Mouse (Mus musculus) intestine, embryonic 15.5 days (tissue): ENCODE results near the gene Tsga10ip. TPM values are rescaled to one million over a fixed set of nuclear protein-coding genes. Genes with fewer than 3 reads are reported as not detected.
"Not testable (repeated sequence)": the region's sequence is repeated elsewhere in the genome, so short reads cannot be mapped to it uniquely, and the experiment has no call there.

ENCODE experiments used
- ATAC-seq: fragments of 200-750 bp; cut with Nextera tagmentation; 2 replicates; pipeline ENCODE4 v1.8.0; 2017; ENCODE audit warnings: moderate TSS enrichment, moderate library complexity
- H3K27ac ChIP-seq: fragments of 300-500 bp; sonication (generic); 2 replicates; pipeline ENCODE4 v1.5.1; 2015; ENCODE audit warnings: mild to moderate bottlenecking, inconsistent platforms
- H3K27me3 ChIP-seq: fragments of 300-500 bp; sonication (generic); replicated peaks from 2 replicates; pipeline ENCODE4 v1.6.1; 2015; ENCODE audit warnings: inconsistent platforms
- H3K36me3 ChIP-seq: fragments of 300-500 bp; sonication (generic); 2 replicates; pipeline ENCODE4 v1.6.1; 2015; ENCODE audit warnings: inconsistent platforms
- H3K4me1 ChIP-seq: fragments of 300-500 bp; sonication (generic); replicated peaks from 2 replicates; pipeline ENCODE4 v1.6.1; 2015; ENCODE audit warnings: inconsistent platforms
- H3K4me2 ChIP-seq: fragments of 300-500 bp; sonication (generic); replicated peaks from 2 replicates; pipeline ENCODE4 v1.6.1; 2015; ENCODE audit warnings: mild to moderate bottlenecking, inconsistent platforms
- H3K4me3 ChIP-seq: fragments of 300-500 bp; sonication (generic); replicated peaks from 2 replicates; pipeline ENCODE4 v1.5.1; 2015; ENCODE audit warnings: inconsistent platforms
- H3K9ac ChIP-seq: fragments of 300-500 bp; sonication (generic); 2 replicates; pipeline ENCODE4 v1.6.1; 2015; ENCODE audit warnings: inconsistent platforms
- H3K9me3 ChIP-seq: fragments of 300-500 bp; sonication (generic); 2 replicates; pipeline ENCODE4 v1.6.1; 2016; ENCODE audit warnings: inconsistent platforms
- WGBS: fragments of 180-500 bp; shearing (Covaris S2); methylation state at CpG from one replicate; pipeline ENCODE4 v1.1.7; 2015; 5-methylcytosine and 5-hydroxymethylcytosine counted together
- polyA plus RNA-seq: library from polyadenylated mRNA; unstranded; fragments of >200 nt; fragmentation: Nextera tagmentation; extraction: Ambion mirVana; gene quantifications from 2 replicates; pipeline ENCODE4 v1.2.1, GENCODE M21; 2015

Gene Tsga10ip
- polyA plus RNA-seq, 1 experiment from 2014 or later, result 4.3 TPM

GRCm38 (mm10) chr19:5421784-5422183, 19.5 kb upstream of the Tsga10ip start:
- 87% methylated on average over 5 of the region's 5 CpGs for WGBS
- peaks cover 12% of the 10 kb centered on the region for H3K36me3 ChIP-seq
- no peak for ATAC-seq

GRCm38 (mm10) chr19:5420579-5420978, 18.3 kb upstream of the Tsga10ip start:
- no peak for ATAC-seq
- Histone ChIP-seq H3K27me3 (no peaks in the 10 kb centered on the region), H3K9ac (no peak overlapping the region), H3K4me1 (peaks cover 9% of the 10 kb centered on the region), H3K9me3 (no peaks in the 10 kb centered on the region), H3K27ac (no peak overlapping the region), H3K4me3 (no peak overlapping the region), H3K4me2 (no peak overlapping the region), H3K36me3 (peaks cover 8% of the 10 kb centered on the region; the same call in 1 of the 2 replicates)
- 88% methylated on average over 6 of the region's 6 CpGs for WGBS

More at GRCm38 (mm10) chr19:5421784-5422183, 19.5 kb upstream of the Tsga10ip start:
- Histone ChIP-seq H3K9ac (no peak overlapping the region), H3K4me3 (no peak overlapping the region), H3K27ac (no peak overlapping the region), H3K27me3 (no peaks in the 10 kb centered on the region), H3K4me2 (no peak overlapping the region), H3K9me3 (no peaks in the 10 kb centered on the region), H3K4me1 (peaks cover 20% of the 10 kb centered on the region)

GRCm38 (mm10) chr19:5419630-5420029, 17.3 kb upstream of the Tsga10ip start:
- H3K36me3 ChIP-seq, result peaks cover 8% of the 10 kb centered on the region; the same call in 1 of the 2 replicates
- no peaks in the 10 kb centered on the region for H3K9me3 ChIP-seq
- H3K27ac ChIP-seq, result no peak overlapping the region
- no peak overlapping the region for H3K4me2 ChIP-seq
- H3K4me3 ChIP-seq, result no peak overlapping the region
- peaks cover 9% of the 10 kb centered on the region for H3K4me1 ChIP-seq
- ATAC-seq, result no peak
- no peak overlapping the region for H3K9ac ChIP-seq
- H3K27me3 ChIP-seq, result no peaks in the 10 kb centered on the region
- WGBS, result 90% methylated on average over 9 of the region's 9 CpGs

GRCm38 (mm10) chr19:5418750-5419466, 16.6 kb upstream of the Tsga10ip start:
- Histone ChIP-seq H3K36me3 (peaks cover 8% of the 10 kb centered on the region; the same call in 1 of the 2 replicates), H3K4me1 (peaks cover 7% of the 10 kb centered on the region), H3K4me3 (no peak overlapping the region), H3K9ac (no peak overlapping the region), H3K4me2 (no peak overlapping the region), H3K9me3 (no peaks in the 10 kb centered on the region), H3K27ac (no peak overlapping the region), H3K27me3 (no peaks in the 10 kb centered on the region)
- WGBS, result 94% methylated on average over 8 of the region's 8 CpGs
- no peak for ATAC-seq

GRCm38 (mm10) chr19:5414534-5414957, 12.2 kb upstream of the Tsga10ip start:
- Histone ChIP-seq H3K4me3 (no peak overlapping the region), H3K27me3 (no peaks in the 10 kb centered on the region), H3K9me3 (no peaks in the 10 kb centered on the region), H3K9ac (no peak overlapping the region), H3K27ac (no peak overlapping the region), H3K4me2 (no peak overlapping the region), H3K4me1 (no peaks in the 10 kb centered on the region), H3K36me3 (no peaks in the 10 kb centered on the region)
- no peak for ATAC-seq
- WGBS, result 68% methylated on average over 2 of the region's 2 CpGs

GRCm38 (mm10) chr19:5413840-5414239, 11.5 kb upstream of the Tsga10ip start:
- H3K9ac ChIP-seq, result no peak overlapping the region
- H3K27ac ChIP-seq, result no peak overlapping the region
- no peak for ATAC-seq
- H3K4me2 ChIP-seq, result no peak overlapping the region
- H3K4me3 ChIP-seq, result no peak overlapping the region
- 63% methylated on average over 4 of the region's 4 CpGs for WGBS
- no peaks in the 10 kb centered on the region for H3K4me1 ChIP-seq
- H3K27me3 ChIP-seq, result no peaks in the 10 kb centered on the region
- H3K36me3 ChIP-seq, result no peaks in the 10 kb centered on the region
- no peaks in the 10 kb centered on the region for H3K9me3 ChIP-seq

- no peak for ATAC-seq
- WGBS, result 67% methylated on average over 5 of the region's 5 CpGs
- no peaks in the 10 kb centered on the region for H3K36me3 ChIP-seq
- H3K4me3 ChIP-seq, result no peak overlapping the region
- H3K4me2 ChIP-seq, result no peak overlapping the region
- no peaks in the 10 kb centered on the region for H3K27me3 ChIP-seq
- H3K9ac ChIP-seq, result no peak overlapping the region
- H3K27ac ChIP-seq, result no peak overlapping the region
- no peaks in the 10 kb centered on the region for H3K9me3 ChIP-seq
- H3K4me1 ChIP-seq, result 0 out of 2 replicates have a peak, but pooled peaks cover 3% of the 10 kb centered on the region
Measured at GRCm38 (mm10) chr19:5411961-5412360, 9.6 kb upstream of the Tsga10ip start.

GRCm38 (mm10) chr19:5410641-5411040, 8.3 kb upstream of the Tsga10ip start:
- no peak overlapping the region for H3K9ac ChIP-seq
- H3K27me3 ChIP-seq, result no peaks in the 10 kb centered on the region
- no peaks in the 10 kb centered on the region for H3K36me3 ChIP-seq
- H3K4me3 ChIP-seq, result no peak overlapping the region
- 0 out of 2 replicates have a peak, but pooled peaks cover 7% of the 10 kb centered on the region for H3K4me1 ChIP-seq
- no peak overlapping the region for H3K27ac ChIP-seq
- ATAC-seq, result no peak
- H3K9me3 ChIP-seq, result no peaks in the 10 kb centered on the region
- WGBS, result 79% methylated on average over 5 of the region's 5 CpGs
- H3K4me2 ChIP-seq, result no peak overlapping the region

- WGBS, result 76% methylated on average over 5 of the region's 5 CpGs
Measured at GRCm38 (mm10) chr19:5409068-5409467, 6.7 kb upstream of the Tsga10ip start.

GRCm38 (mm10) chr19:5408057-5409001, 6.0 kb upstream of the Tsga10ip start:
- Histone ChIP-seq H3K9ac (no peak overlapping the region), H3K27ac (no peak overlapping the region), H3K27me3 (no peaks in the 10 kb centered on the region), H3K36me3 (no peaks in the 10 kb centered on the region), H3K4me1 (0 out of 2 replicates have a peak, but pooled peaks cover 7% of the 10 kb centered on the region), H3K4me2 (peak overlapping the region; percentile 58; the same call in 1 of the 2 replicates), H3K4me3 (no peak overlapping the region), H3K9me3 (no peaks in the 10 kb centered on the region)
- ATAC-seq, result no peak
- 86% methylated on average over 13 of the region's 13 CpGs for WGBS

More at GRCm38 (mm10) chr19:5409068-5409467, 6.7 kb upstream of the Tsga10ip start:
- H3K36me3 ChIP-seq, result no peaks in the 10 kb centered on the region
- ATAC-seq, result no peak
- H3K27me3 ChIP-seq, result no peaks in the 10 kb centered on the region
- H3K9ac ChIP-seq, result no peak overlapping the region
- no peak overlapping the region for H3K27ac ChIP-seq
- no peak overlapping the region for H3K4me3 ChIP-seq
- no peaks in the 10 kb centered on the region for H3K9me3 ChIP-seq
- no peak overlapping the region for H3K4me2 ChIP-seq
- H3K4me1 ChIP-seq, result 0 out of 2 replicates have a peak, but pooled peaks cover 7% of the 10 kb centered on the region

GRCm38 (mm10) chr19:5407133-5407532, 4.8 kb upstream of the Tsga10ip start:
- peak overlapping the region; percentile 65 for H3K9ac ChIP-seq
- no peaks in the 10 kb centered on the region for H3K27me3 ChIP-seq
- ATAC-seq, result peak; percentile 66
- 0 out of 2 replicates have a peak, but pooled peaks cover 7% of the 10 kb centered on the region for H3K4me1 ChIP-seq
- H3K36me3 ChIP-seq, result no peaks in the 10 kb centered on the region
- peak overlapping the region; percentile 58 for H3K4me2 ChIP-seq
- H3K9me3 ChIP-seq, result no peaks in the 10 kb centered on the region
- peak overlapping the region; percentile 91 for H3K27ac ChIP-seq
- 11% methylated on average over 7 of the region's 7 CpGs for WGBS
- peak overlapping the region; percentile 52 for H3K4me3 ChIP-seq

GRCm38 (mm10) chr19:5406531-5407126, 4.3 kb upstream of the Tsga10ip start:
- peak; percentile 82 for ATAC-seq
- WGBS, result 19% methylated on average over 24 of the region's 25 CpGs
- peak overlapping the region; percentile 65 for H3K9ac ChIP-seq

More at GRCm38 (mm10) chr19:5406531-5407126, 4.3 kb upstream of the Tsga10ip start:
- not testable (repeated sequence) for H3K36me3 ChIP-seq, H3K27me3 ChIP-seq, H3K4me1 ChIP-seq, H3K9me3 ChIP-seq
- H3K4me2 ChIP-seq, result peak overlapping the region; percentile 58
- H3K4me3 ChIP-seq, result peak overlapping the region; percentile 52
- peak overlapping the region; percentile 91 for H3K27ac ChIP-seq
